Mouse (Mus musculus): ENCODE data around the gene Hspa4.
"Not testable (repeated sequence)": the region's sequence is repeated elsewhere in the genome, so short reads cannot be mapped to it uniquely, and the experiment has no call there.

Hspa4 gene

DNA sequence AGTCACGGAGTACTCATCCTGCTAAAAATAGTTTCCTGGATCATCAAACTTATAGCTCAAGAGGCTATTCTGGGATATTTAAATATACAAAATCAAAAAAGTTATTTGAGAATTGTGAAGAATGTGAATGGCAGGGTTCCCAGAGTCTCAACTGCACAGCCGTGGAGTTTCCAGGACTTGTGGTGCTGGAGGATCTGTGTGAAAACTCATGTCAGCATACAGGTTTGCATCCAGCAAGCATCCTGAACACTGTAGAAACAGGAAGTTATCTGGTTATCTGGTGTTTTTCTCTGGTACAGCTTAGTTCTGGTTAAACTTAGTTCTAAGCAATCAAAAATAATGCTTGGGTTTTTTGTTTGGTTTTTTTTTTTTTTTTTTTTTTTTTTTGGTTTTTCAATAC lies 6.7 kb upstream of the Hspa4 start:
- DNase-seq: no peak

DNA sequence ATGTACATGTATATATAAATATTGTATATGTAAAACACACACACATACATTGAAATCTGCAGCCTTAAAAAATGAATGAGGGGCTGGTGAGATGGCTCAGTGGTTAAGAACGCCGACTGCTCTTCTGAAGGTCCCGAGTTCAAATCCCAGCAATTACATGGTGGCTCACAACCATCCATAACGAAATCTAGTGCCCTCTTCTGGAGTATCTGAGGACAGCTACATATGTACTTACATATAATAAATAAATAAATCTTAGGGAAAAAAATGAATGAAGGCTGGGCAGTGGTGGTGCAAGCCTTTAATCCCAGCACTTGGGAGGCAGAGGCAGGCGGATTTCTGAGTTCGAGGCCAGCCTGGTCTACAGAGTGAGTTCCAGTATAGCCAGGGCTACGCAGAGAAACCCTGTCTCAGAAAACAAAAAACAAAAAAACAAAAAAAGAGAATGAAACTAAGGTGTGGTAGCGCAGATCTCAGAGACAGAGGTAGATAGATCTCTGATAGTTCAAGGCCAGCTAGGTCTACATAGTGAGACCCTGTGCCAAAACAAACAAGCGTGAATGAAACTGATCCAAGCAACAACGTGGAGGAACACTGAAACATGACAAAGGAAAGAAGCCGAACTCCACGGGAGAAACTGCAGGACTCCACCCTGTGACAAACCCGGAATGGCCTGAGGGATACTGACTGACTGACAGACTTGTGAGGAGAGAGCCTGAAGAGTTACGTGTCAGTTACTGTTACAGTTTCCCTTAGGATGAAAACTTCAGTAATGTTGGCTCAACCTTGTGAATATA lies 4.0 kb upstream of the Hspa4 start:
- DNase-seq: no peak

DNA sequence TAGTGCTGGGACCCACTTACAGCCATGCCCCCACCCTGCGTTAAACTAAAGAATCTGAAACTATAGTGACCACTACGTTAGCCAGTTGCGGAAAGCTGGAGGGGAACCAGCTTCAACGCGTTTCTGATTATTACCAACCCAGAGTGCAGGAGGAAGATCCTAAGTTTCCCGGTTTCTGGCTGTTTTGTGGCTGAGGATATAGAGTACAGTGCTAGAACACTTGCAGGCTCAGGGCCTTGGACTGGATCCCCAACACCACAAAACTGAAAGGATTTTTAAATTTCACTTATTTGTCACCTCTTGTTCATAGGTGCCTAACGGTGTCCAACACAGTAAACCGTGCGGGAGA lies 884 bp upstream of the Hspa4 start:
- DNase-seq: no peak

DNA sequence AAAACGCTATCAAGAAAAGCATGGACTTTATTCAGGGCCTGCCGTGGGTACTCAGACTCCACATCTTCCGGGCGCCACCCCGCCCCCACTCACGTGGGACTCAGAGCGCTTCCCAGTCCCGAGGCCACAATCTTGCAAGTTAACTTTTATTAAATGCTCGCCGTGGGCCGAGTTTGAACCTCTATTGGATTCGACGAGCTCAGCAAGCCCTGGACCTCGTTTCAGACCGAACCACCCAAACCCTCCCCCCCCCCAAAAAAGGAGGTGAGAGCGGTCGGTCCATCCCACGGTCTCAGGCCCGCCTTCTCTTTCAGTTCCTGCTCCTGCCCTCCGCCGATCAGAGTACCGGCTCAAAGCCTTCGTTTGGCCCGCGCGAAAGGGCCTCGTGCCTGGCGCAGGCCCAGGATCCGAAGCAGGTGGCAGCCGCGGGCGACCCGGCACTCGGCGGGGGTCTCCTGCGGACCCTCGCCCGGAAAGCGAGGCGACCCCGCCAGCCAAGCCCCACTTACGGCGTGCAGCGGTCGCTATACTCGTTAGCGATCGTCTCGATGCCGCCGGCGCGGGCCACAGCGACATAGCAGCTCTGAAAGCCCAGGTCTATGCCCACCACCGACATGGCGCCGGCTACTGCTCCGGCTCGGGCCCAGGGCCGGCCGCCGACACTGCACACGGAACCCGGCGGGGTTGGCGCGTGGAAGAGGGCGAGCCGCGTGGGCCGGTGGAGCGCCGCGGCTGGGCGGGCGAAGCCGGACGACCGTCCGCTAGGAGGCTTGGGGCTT lies 517 bp downstream of the Hspa4 start:
- peak; percentile 68 to 70 for DNase-seq

DNA sequence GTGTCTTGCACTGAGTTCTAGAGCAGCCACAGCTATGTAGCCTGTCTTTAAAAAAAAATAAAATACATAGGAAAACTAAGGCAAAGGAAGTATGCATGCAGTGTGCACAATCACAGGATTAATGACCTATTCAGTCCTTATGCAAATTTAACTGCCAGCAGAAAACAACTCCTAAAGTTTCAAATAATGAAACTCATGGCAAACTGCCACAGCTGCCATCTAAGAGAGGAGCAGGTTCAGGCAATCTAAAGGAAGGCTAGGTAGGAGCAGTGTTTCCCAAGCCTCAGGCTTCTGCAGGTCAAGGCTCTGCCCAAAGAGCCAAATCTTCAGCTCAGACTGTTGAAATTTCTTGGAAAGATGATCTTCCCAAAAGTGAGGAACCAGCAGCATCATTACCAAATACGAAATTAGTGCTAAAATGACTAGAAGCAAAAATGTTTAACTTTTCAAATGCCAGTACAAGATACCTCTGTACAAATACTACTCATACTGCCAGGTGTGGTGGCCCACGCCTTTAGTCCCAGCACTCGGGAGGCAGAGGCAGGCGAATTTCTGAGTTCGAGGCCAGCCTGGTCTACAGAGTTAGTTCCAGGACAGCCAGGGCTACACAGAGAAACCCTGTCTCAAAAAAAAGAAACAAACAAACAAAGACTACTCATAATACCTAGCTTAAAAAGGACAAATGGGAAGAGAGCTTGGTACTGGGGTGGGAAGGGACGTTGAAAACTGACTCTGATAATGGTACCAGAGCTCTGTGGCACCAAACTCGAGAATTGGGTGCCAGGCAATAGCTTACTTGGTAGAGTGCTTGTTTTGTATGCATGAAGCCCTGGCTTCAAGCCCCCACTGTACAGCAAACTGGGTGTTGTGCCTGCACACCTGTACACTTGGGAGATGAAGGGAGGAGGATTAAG lies 2.1 kb downstream of the Hspa4 start:
- DNase-seq: no peak

DNA sequence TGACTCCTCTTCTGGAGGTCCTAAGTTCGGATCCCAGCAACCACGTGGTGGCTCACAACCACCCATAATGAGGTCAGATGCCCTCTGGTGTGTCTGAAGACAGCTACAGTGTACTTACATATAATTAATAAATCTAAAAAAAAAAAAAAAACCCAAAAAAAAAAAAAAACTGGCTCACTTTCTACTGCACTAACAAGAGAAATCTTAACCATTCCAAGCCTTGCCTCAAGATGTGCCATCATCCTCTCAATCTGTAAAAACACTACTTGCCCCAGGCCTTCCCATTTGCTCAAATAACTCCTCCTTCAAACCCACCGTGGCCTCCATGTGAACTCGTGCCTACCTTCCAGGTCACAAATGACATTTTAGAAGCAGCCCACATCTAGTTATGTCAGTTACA lies 3.4 kb downstream of the Hspa4 start:
- DNase-seq: no peak

DNA sequence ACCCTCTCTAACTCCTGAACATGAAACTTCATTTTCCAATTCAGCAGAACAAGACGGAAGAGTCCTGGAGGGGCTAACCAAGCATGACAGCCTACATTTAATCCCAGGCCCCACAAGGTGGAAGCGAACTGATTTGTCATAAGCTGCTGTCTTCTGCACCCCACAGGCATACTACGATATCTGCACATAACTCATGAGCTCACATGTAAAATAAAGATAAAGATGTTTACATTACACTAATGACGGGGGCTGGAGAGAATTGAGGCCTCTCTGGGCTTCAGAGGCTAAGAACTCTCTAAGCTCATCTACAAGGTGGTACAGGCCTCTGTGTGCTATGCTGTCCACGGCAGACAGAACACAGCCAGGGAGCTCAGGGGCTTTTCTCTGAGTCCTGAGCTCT lies 5.8 kb downstream of the Hspa4 start:
- no peak for DNase-seq

DNA sequence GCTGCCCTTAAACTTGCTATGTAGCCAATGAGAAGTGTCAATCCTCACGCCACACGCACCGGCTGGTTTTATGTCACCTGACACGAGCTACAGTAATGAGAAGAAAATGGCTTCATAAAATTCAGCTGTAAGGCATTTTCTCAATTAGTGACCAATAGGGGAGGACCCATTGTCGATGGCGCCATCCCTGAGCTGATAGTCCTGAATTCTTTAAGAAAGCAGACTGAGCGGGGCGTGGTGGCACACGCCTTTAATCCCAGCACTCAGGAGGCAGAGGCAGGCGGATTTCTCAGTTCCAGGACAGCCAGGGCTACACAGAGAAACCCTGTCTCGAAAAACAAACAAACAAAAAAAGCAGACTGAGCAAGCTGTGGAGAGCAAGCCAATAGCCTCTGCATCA lies 9.4 kb downstream of the Hspa4 start:
- no peak for DNase-seq

DNA sequence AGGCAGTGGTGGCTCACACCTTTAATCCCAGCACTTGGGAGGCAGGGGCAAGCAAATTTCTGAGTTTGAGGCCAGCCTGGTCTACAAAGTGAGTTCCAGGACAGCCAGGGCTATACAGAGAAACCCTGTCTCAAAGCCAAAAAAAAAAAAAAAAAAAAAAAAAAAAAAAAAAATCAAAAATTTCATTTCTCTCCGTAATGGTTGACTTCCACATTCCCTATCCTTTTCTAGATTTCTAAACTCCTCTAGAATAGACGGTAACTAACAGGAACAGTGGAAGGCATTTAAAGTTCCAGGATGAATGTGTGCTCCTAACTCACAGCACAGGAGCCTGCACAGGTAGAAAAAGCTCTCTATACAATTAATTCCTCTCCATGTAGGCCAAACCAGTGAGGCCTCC lies 10.1 kb downstream of the Hspa4 start:
- not testable (repeated sequence) for DNase-seq

DNA sequence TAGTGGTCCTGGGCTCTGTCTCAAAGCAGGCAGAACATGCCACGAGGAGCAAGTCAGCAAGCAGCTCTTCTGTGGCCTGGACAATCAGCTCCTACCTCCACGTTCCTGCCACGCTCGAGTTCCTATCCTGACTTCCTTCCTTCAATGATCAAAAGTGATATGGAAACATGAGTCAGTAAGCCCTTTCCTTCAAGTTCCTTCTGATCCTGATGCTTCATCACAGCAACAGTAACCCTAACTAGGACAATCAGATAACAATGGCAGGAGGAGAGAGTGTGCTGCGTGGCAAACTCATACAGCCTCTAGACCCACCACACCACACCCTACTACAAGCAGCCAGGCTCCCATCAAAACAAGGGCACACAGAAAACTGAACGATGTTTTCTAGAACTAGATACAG lies 14.4 kb downstream of the Hspa4 start:
- DNase-seq: no peak

DNA sequence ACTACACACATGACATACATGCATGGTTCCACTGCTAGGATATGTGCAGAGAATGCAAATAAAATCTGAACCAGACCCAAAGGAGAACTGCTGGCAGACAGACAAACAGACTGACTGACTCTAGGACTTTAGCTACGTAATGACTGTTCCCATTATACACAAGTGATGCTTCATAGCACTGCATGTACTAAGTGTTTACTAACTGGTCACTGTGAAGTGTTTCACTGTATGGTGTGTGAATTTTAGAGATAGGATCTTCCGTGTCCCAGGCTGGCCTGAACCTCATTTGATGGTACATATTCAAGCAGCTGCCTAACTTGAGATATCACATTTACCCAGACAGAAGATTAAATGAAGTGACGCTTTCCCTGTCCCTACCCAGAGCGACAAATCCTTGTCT lies 21.8 kb downstream of the Hspa4 start:
- DNase-seq: no peak

DNA sequence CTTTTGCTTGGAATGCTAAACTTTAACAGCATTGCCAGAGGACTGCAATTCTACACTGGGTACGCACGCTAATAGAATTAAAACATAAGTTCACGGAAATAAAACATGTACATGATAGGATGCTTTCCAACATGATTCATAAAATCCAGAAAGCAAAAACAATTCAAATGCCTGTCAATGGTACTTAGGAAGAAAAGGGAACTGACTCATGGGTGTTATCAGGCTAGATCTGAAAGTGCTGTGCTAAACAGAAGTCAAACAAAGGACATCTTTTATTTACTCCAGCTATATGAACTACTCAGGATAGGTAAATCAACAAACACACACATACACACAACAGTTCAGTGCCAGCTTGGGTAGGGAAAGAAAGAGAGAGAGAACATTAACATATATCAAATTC lies 24.9 kb downstream of the Hspa4 start:
- DNase-seq: no peak

DNA sequence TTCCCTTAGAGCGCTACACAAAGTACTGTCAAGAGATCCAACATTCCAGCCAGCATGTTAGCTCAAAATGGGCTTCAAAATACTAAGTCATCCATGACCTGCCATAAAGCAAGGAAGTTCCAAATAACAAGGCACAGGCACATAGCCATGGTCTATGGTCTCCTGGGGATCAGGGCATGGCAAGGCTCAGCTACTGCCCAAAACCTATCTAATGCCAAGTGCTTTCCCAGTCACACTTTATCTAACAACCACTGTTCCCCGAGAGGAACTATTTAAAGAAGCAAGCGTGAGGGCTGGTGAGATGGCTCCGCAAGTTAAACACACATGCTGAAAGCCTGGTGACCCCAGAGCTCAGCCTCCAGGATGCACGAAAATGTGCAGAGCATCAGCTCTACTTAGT lies 26.9 kb downstream of the Hspa4 start:
- DNase-seq: no peak

DNA sequence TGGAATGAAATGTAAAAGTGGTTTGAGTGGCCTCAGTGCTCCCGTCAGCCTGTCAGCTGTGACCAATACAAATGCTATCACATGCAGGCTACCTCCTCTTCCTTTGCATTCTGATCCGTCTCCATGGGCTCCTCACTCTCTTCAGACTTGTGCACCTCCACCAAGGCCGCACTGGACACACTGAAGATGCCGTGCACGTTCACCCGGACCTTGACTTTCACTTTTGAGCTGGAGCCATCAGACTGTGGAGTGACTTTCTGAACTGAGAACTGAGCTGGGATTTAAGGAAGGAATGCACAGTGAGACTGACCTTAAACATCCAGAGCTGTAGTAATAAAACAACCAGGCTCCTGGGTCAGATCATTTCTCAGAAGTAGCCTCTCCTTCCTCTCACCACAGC lies 30.7 kb downstream of the Hspa4 start:
- no peak for DNase-seq

DNA sequence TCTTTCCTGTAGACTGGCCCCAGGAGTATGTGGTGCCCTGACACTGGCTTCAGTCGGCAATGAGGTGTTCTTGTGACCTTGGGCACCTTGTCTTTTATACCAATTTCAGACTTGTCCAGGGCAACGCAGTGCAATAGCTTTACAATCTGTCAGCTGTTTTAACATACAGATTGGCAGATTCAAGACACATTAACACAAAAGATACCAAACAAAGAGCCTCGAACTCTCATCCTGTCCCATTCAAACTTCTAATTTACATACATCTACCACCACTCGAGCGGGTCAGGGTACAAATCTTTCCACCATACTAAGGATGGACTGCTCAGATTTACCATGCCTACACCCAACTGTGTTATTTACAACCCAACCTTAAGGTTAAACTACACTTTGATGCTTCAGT lies 39.7 kb downstream of the Hspa4 start:
- DNase-seq: no peak

DNA sequence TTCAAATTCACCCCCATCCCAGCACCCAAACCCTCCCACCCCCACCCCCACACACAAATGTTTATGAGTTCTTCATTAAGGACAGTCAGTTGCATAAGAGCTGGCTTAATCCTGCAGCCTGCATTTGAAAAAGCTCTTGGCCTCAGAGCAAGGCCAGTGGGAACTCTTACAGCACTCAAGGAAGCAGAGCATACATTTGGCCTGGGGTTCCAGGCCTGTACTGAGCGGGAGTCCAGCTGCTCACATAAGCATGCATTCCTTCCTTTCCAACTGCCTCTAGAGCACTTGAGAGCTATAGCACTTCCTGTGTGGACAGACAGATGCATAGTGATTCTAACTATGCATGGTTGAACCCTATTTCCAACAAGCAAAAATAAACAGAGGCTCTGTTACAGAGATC lies 40.2 kb downstream of the Hspa4 start:
- DNase-seq: no peak

DNA sequence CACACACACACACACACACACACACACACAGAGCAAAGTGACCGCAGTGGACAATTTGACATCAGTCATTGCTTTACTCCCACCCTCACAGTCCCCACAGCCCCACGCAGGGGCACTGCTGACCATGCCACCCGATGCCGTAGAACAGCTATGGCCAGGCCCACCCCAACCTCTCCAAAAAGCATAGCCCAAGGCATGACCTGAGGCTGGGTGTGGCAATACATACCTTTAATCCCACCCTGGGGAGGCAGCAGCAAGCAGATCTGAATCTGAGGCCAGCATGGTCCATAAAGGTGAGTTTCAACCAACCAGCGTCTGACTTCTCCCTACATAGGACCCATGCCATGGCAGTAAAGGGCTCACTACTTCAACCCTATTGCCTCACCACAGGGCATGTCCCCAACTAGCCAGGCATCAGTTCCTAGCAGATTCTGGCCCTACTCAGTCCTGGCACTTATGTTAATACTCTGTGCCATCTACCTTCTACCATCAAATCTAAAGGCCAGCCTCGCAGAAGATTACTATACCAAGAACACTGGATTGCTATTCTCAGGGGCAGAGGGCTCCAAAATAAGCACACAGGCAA lies 41.1 kb downstream of the Hspa4 start:
- DNase-seq: no peak

DNA sequence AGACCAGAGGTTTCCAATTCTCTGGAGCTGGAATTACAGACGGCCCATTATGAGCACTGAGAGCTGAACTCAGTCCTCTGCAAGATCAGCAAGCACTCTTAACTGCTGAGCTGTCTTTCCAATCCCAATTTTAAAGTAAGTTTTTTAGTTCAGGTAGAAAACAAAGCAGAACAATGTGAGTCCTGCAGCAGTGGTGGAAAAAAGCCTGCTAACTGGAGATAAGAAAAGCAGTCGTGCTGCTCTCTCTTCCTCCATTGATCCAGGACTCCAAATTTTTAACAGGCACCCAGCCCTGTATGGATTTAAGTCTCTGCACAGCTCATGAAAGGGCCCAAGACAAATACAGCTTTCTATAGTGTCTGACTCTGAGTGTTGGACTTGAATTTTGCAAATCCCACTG lies 43.3 kb downstream of the Hspa4 start:
- DNase-seq: no peak

DNA sequence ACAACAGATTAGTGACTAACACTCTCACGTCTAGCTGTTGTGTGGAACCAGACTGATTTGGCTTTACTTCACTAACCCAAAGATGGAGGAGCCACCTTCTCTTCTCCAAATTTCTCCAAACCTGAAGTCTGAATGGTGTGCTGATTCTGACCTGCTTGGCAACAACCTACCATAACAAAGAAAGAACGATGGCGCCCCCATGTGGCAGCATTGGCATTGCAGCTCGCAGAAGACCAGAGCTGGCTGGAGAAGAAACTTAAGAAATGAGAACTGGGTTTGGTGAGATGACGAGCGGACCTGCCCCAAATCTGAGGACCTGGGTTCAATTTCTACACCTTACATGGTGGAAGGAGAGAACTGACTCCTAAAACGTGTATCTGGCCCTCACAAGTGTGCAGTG lies 45.3 kb downstream of the Hspa4 start:
- DNase-seq: peak; percentile 93 to 97

DNA sequence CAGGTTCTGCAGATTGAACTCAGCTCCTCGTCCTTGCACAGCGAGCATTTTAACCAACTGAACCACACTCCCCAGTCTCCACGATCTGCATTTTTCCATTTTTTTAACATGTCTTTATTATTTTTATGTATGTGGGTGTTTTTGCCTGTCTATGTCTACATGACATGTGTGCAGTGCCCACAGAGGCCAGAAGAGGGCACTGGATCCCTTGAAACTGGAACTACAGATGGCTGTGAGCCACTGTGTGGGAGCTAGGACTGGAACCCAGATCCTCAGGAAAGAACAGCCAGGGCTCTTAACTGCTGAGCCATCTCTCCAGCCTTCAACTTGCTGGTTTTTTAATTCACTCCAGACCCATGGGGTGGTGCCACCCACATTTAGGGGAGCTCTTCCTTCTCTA lies 45.8 kb downstream of the Hspa4 start:
- DNase-seq: peak; percentile 47 to 54

DNA sequence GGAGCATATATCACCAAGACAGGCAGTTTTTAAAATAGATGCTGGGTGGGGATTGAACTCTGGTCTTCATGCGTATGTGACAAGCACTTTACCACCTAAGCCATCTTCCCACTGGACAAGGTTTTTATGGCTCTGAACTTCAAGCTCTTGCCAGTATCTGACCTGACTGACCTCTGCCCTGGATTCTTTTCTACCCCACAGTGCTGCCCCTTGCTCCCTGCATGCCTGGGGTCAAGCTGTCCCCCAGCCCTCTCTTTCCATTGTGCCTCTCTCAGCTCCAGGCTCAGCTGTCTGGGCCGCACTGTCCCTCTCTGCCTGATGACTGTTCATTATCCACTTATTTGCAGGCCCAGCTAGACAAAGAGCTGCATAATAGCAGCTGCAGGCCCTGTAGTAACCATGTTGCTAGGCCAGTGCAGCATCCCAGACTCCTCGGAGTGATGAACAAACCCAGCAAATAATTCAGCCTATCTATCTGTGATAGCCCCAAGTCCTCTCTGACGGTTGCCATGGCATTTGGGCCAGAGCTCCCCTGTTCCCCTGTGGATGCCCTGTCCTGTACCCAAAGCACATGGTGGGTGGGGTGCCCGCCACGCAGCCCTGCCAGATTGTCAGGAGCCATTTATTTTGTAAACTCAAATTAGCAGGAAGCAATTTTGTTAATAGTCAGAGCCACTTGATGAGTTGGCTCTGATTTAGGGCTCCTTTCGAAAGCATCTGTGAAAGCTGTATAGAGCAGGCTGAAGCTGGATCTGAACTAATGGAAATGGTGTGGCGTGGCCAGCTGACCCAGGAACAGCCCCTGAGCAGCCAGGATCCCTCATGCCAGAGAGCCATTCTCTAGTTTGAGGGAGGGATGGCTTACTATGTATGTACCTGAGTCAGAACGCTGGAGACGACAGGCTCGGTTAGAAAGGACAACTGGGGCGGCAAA lies 47.8 kb downstream of the Hspa4 start:
- peak in 1 of 2 experiments; percentile 43 for DNase-seq

DNA sequence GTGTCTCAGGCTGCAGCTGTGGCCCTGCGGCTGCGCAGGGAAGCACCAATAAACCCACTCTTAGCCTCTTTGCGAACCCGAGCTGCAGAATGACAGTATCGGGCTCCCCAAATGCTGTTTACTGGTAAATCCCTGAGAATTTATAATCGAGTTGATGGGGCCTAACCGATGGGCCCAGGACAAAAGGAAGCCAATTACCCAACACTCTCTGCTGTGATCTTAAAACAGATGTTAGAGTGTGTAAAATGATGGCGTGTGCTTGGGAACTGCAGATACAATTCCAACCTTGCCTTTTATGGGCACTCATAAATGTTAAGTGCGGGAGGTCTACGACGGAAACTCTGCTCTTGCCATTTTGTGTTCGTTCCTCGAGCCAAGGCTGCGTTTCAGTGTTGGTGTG lies 49.5 kb downstream of the Hspa4 start:
- no peak for DNase-seq
